In the genomic region with DNA sequence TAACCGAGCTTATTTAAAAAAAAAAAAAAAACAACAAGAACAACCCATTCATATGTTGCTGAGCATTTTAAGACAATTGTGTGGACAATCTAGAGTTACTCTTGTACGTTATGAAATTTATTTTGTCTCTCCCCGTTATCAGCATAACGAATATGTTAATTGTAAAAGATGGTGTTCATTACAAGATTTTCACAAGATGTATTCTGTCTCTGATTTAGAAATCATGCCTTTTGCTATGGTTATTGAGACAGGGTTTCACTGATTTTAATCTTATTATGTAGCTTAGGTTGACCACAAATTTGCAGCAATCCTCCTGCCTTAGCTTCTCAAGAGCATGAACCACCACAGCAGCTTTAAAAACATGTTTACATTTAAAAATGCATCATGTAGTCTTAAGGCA, we compare ENCODE assay signal across 22 mouse cellular contexts. TPM values are rescaled to one million over a fixed set of nuclear protein-coding genes. Genes with fewer than 3 reads are reported as not detected.
DNase-seq lines count a peak whose midpoint lies in the region; ATAC-seq and TF ChIP-seq lines count a peak whose summit lies in the region.
"Had no signal": no experiment of that assay in that cellular context is flagged by ENCODE, and none has a peak within 500 bp of the region (broad histone marks: within the 10 kb centered on the region; RNA-seq: fewer than 3 reads in every experiment).

No protein-coding gene starts in this region.

- no peak for TF ChIP-seq CTCF in liver, postnatal 0 days (IDR thresholded peaks at IDR 0.05; ENCODE audit: low read depth)
- TF ChIP-seq CTCF in stomach, postnatal 0 days (IDR thresholded peaks at IDR 0.05; ENCODE audit: low read depth) = no peak

- H3K27me3 ChIP-seq in liver, postnatal 0 days (ENCODE audit: insufficient read depth, low read length) = no peaks in the 10 kb centered on the region
- no peaks in the 10 kb centered on the region for H3K27me3 ChIP-seq in liver, embryonic 12.5 days (replicated peaks)
- H3K27me3 ChIP-seq in stomach, embryonic 14.5 days (ENCODE audit: control insufficient read depth, insufficient read depth, low read length) = no peaks in the 10 kb centered on the region
- H3K27me3 ChIP-seq in stomach, postnatal 0 days (ENCODE audit: control insufficient read depth, insufficient read depth, low read length) = no peaks in the 10 kb centered on the region
- H3K27me3 ChIP-seq: embryonic facial prominence, embryonic 12.5 days; forebrain, embryonic 13.5 days; forebrain, embryonic 15.5 days; Patski had no signal

- H3K9me3 ChIP-seq in liver, postnatal 0 days (ENCODE audit: low read length) = no peaks in the 10 kb centered on the region
- H3K9me3 ChIP-seq in liver, embryonic 12.5 days (replicated peaks) = no peaks in the 10 kb centered on the region
- H3K9me3 ChIP-seq in stomach, embryonic 14.5 days (ENCODE audit: control insufficient read depth, low read depth, low read length) = no peaks in the 10 kb centered on the region
- H3K9me3 ChIP-seq in stomach, postnatal 0 days (ENCODE audit: control insufficient read depth, low read length) = no peaks in the 10 kb centered on the region
- H3K9me3 ChIP-seq: embryonic facial prominence, embryonic 10.5 days; embryonic facial prominence, embryonic 12.5 days; forebrain, embryonic 13.5 days; forebrain, embryonic 15.5 days had no signal

- DNase-seq in liver, postnatal 0 days = no peak
- DNase-seq in stomach, postnatal 0 days (ENCODE audit: low spot score) = no peak
- DNase-seq in induced T-regulatory cell, adult 2 months (ENCODE audit: low read depth) = peak; percentile 51
- DNase-seq in adrenal gland, postnatal 10 days = no peak
- DNase-seq: adrenal gland, adult 8-10 months; adrenal gland, postnatal 25 days; cerebellum, adult 11 months; cerebellum, adult 18-20 months; cerebellum, adult 9-10 months; cerebellum, postnatal 10 days; cerebellum, postnatal 25 days; forebrain, postnatal 0 days had no signal

- 67% methylated on average over 4 of the region's 4 CpGs for WGBS in liver, postnatal 0 days (ENCODE audit: insufficient replicate concordance)
- 79% methylated on average over 4 of the region's 4 CpGs for WGBS in liver, embryonic 12.5 days (ENCODE audit: insufficient replicate concordance)
- 85% methylated on average over 4 of the region's 4 CpGs for WGBS in stomach, embryonic 14.5 days
- WGBS in stomach, postnatal 0 days = 88% methylated on average over 4 of the region's 4 CpGs

- peaks cover 28% of the 10 kb centered on the region for H3K36me3 ChIP-seq in liver, postnatal 0 days (replicated peaks; ENCODE audit: insufficient read depth, low read length)
- peaks cover 18% of the 10 kb centered on the region; the same call in 1 of the 2 replicates for H3K36me3 ChIP-seq in liver, embryonic 12.5 days
- H3K36me3 ChIP-seq in stomach, embryonic 14.5 days (ENCODE audit: control insufficient read depth, insufficient read depth, low read length) = no peaks in the 10 kb centered on the region; the same call in 1 of the 2 replicates
- H3K36me3 ChIP-seq in stomach, postnatal 0 days (ENCODE audit: control insufficient read depth, insufficient read depth, low read length) = peaks cover 2% of the 10 kb centered on the region
- H3K36me3 ChIP-seq: embryonic facial prominence, embryonic 12.5 days; G1E had no signal

- no peak for TF ChIP-seq EP300 in liver, postnatal 0 days (IDR thresholded peaks at IDR 0.05; ENCODE audit: low read depth)
- TF ChIP-seq EP300 in stomach, postnatal 0 days (optimal IDR thresholded peaks at IDR 0.05) = no peak

- ATAC-seq in liver, postnatal 0 days = no peak
- ATAC-seq in liver, embryonic 12.5 days = no peak
- no peak for ATAC-seq in stomach, embryonic 14.5 days (ENCODE audit: insufficient number of reproducible peaks, insufficient read depth, low FRiP score, low read depth)
- ATAC-seq in stomach, postnatal 0 days (ENCODE audit: low FRiP score, low TSS enrichment) = no peak
- ATAC-seq: activated CD4-positive, CD25-positive, alpha-beta regulatory T cell, adult 4 months; forebrain, embryonic 13.5 days; forebrain, embryonic 15.5 days; forebrain, postnatal 0 days; Patski had no signal

- no peak overlapping the region for H3K4me3 ChIP-seq in liver, postnatal 0 days (ENCODE audit: low read depth, low read length)
- no peak overlapping the region for H3K4me3 ChIP-seq in liver, embryonic 12.5 days
- H3K4me3 ChIP-seq in stomach, embryonic 14.5 days (ENCODE audit: low read depth, low read length) = no peak overlapping the region
- H3K4me3 ChIP-seq in stomach, postnatal 0 days (ENCODE audit: low read depth, low read length) = no peak overlapping the region
- H3K4me3 ChIP-seq: embryonic facial prominence, embryonic 10.5 days; embryonic facial prominence, embryonic 12.5 days; forebrain, embryonic 13.5 days; forebrain, embryonic 15.5 days had no signal

- no peak overlapping the region for H3K9ac ChIP-seq in liver, postnatal 0 days (replicated peaks)
- H3K9ac ChIP-seq in liver, embryonic 12.5 days = no peak overlapping the region
- H3K9ac ChIP-seq in stomach, embryonic 14.5 days (replicated peaks; ENCODE audit: low read depth, low read length) = no peak overlapping the region
- no peak overlapping the region for H3K9ac ChIP-seq in stomach, postnatal 0 days (ENCODE audit: low read length)
- H3K9ac ChIP-seq: embryonic facial prominence, embryonic 12.5 days; forebrain, embryonic 13.5 days; forebrain, embryonic 15.5 days; forebrain, postnatal 0 days had no signal

- H3K4me2 ChIP-seq in liver, postnatal 0 days (ENCODE audit: low read depth, low read length) = no peak overlapping the region
- H3K4me2 ChIP-seq in liver, embryonic 12.5 days = no peak overlapping the region
- H3K4me2 ChIP-seq in stomach, embryonic 14.5 days (replicated peaks; ENCODE audit: low read depth, low read length) = no peak overlapping the region
- no peak overlapping the region for H3K4me2 ChIP-seq in stomach, postnatal 0 days (replicated peaks; ENCODE audit: low read depth)
- H3K4me2 ChIP-seq: embryonic facial prominence, embryonic 12.5 days; forebrain, embryonic 13.5 days; forebrain, embryonic 15.5 days had no signal

- H3K4me1 ChIP-seq in liver, postnatal 0 days (ENCODE audit: insufficient read depth) = peaks cover 23% of the 10 kb centered on the region
- H3K4me1 ChIP-seq in liver, embryonic 12.5 days = peaks cover 17% of the 10 kb centered on the region; the same call in 1 of the 2 replicates
- peaks cover 22% of the 10 kb centered on the region for H3K4me1 ChIP-seq in stomach, embryonic 14.5 days (ENCODE audit: control insufficient read depth, insufficient read depth, low read length)
- H3K4me1 ChIP-seq in stomach, postnatal 0 days (replicated peaks; ENCODE audit: control insufficient read depth, insufficient read depth) = peaks cover 14% of the 10 kb centered on the region; the same call in 1 of the 2 replicates

- peak overlapping the region; percentile 83 for H3K27ac ChIP-seq in liver, postnatal 0 days (ENCODE audit: low read depth)
- no peak overlapping the region for H3K27ac ChIP-seq in liver, embryonic 12.5 days
- peak overlapping the region; percentile 61; the same call in 1 of the 2 replicates for H3K27ac ChIP-seq in stomach, embryonic 14.5 days (ENCODE audit: low read length)
- H3K27ac ChIP-seq in stomach, postnatal 0 days (replicated peaks) = no peak overlapping the region
- H3K27ac ChIP-seq: embryonic facial prominence, embryonic 10.5 days; embryonic facial prominence, embryonic 12.5 days; forebrain, embryonic 13.5 days; forebrain, embryonic 15.5 days had no signal

RNA-seq across cellular contexts. Expression of gene Lmod3, which starts 37.3 kb away (rescaled TPM):
- 0.11 and 0.77 TPM in 2 replicates for polyA plus RNA-seq in liver, postnatal 0 days (2015; fragmentation: Nextera tagmentation; extraction: Ambion mirVana)
- 0.05 and 0.10 TPM in 2 replicates for polyA plus RNA-seq in liver, embryonic 12.5 days (2016; fragmentation: Nextera tagmentation; extraction: Ambion mirVana)
- not detected in 2 replicates for polyA plus RNA-seq in stomach, embryonic 14.5 days (2014; fragmentation: Nextera tagmentation; extraction: Ambion mirVana)
- polyA plus RNA-seq in stomach, postnatal 0 days (2015; fragmentation: Nextera tagmentation; extraction: Ambion mirVana) = 0.16 and 0.27 TPM in 2 replicates
- 10 to 100 TPM in 1 of 2 experiments, 1 to 10 TPM in 1; 3.1 to 17.1 TPM for total RNA-seq in adrenal gland, postnatal 10 days (2021)
- total RNA-seq: adrenal gland, postnatal 25 days had no signal
- polyA plus RNA-seq: activated CD4-positive, CD25-positive, alpha-beta regulatory T cell, adult 4 months; embryonic facial prominence, embryonic 10.5 days; forebrain, embryonic 11.5 days; forebrain, embryonic 13.5 days; G1E; Patski had no signal

Comparison
In these comparisons a context has a peak if more than half of its experiments do, and no peak if none do; other contexts are left out.
1. H3K27ac ChIP-seq: peak in liver, postnatal 0 days (single experiment) and stomach, embryonic 14.5 days (single experiment); none in liver, embryonic 12.5 days (single experiment) and stomach, postnatal 0 days (single experiment).